Mouse (Mus musculus): ENCODE measurements around the gene Cd300a. TPM values are rescaled to one million over a fixed set of nuclear protein-coding genes. Genes with fewer than 3 reads are reported as not detected.

Gene Cd300a
- polyA plus RNA-seq, 1 experiment from 2014 or later, result 1.0 TPM

GRCm38 (mm10) chr11:114934144-114934543 is 44.3 kb downstream of the Cd300a start, which contains the start of gene Cd300lb:
Gene Cd300lb (minus strand): TSS chr11:114934386.
- H3K27ac ChIP-seq (ENCODE audit: low read depth, low read length), result no peak within 1 kb of the TSS
- no peaks in the 10 kb centered on the region for H3K9me3 ChIP-seq (ENCODE audit: control insufficient read depth, low read length)
- no peak within 1 kb of the TSS for H3K4me2 ChIP-seq (ENCODE audit: low read depth)
- H3K27me3 ChIP-seq (ENCODE audit: control insufficient read depth, insufficient read depth, low read length), result no peaks in the 10 kb centered on the region
- ATAC-seq (ENCODE audit: insufficient read depth, low FRiP score, low TSS enrichment), result no peak
- no peak within 1 kb of the TSS for H3K9ac ChIP-seq (ENCODE audit: low read length)
- no peak for DNase-seq (ENCODE audit: low spot score)
- H3K4me3 ChIP-seq (ENCODE audit: low read depth, low read length), result no peak within 1 kb of the TSS
- no peaks in the 10 kb centered on the region for H3K4me1 ChIP-seq (ENCODE audit: control insufficient read depth, insufficient read depth, low read length)
- no peaks in the 10 kb centered on the region for H3K36me3 ChIP-seq (ENCODE audit: control insufficient read depth, insufficient read depth, low read length)
- 63% methylated on average over 6 of the region's 6 CpGs for WGBS

Other genes starting within 250 kb of the Cd300a start
- 826 and 967 TPM in 2 replicates for gene Rpl38, start 221.5 kb upstream of the Cd300a start, polyA plus RNA-seq (2014; fragmentation: Nextera tagmentation; extraction: Ambion mirVana)
- gene Ttyh2, start 214.6 kb upstream of the Cd300a start, polyA plus RNA-seq (2014; fragmentation: Nextera tagmentation; extraction: Ambion mirVana), result 20.6 and 24.6 TPM in 2 replicates
- 1.7 and 2.5 TPM in 2 replicates for gene Dnaic2, start 162.6 kb upstream of the Cd300a start, polyA plus RNA-seq (2014; fragmentation: Nextera tagmentation; extraction: Ambion mirVana)
- gene Kif19a, start 124.7 kb upstream of the Cd300a start, polyA plus RNA-seq (2014; fragmentation: Nextera tagmentation; extraction: Ambion mirVana), result 0.65 and 1.3 TPM in 2 replicates
- gene Btbd17, start 94.1 kb upstream of the Cd300a start, polyA plus RNA-seq (2014; fragmentation: Nextera tagmentation; extraction: Ambion mirVana), result 43.1 and 51.5 TPM in 2 replicates
- not detected in 2 replicates for gene Gpr142, start 91.1 kb upstream of the Cd300a start, polyA plus RNA-seq (2014; fragmentation: Nextera tagmentation; extraction: Ambion mirVana)
- gene Gprc5c, start 38.9 kb upstream of the Cd300a start, polyA plus RNA-seq (2014; fragmentation: Nextera tagmentation; extraction: Ambion mirVana), result 24.4 and 26.0 TPM in 2 replicates
- 0.20 TPM in 1 of 2 replicates, not detected in the other for gene Cd300lb, start 44.3 kb downstream of the Cd300a start, polyA plus RNA-seq (2014; fragmentation: Nextera tagmentation; extraction: Ambion mirVana)
- gene Cd300c, start 79.1 kb downstream of the Cd300a start, polyA plus RNA-seq (2014; fragmentation: Nextera tagmentation; extraction: Ambion mirVana), result 0.41 TPM in 1 of 2 replicates, not detected in the other
- gene Cd300ld, start 99.9 kb downstream of the Cd300a start, polyA plus RNA-seq (2014; fragmentation: Nextera tagmentation; extraction: Ambion mirVana), result 0.28 TPM in 1 of 2 replicates, not detected in the other
- 0.55 and 1.1 TPM in 2 replicates for gene Cd300c2, start 111.8 kb downstream of the Cd300a start, polyA plus RNA-seq (2014; fragmentation: Nextera tagmentation; extraction: Ambion mirVana)
- not detected in 2 replicates for gene Cd300ld2, start 126.2 kb downstream of the Cd300a start, polyA plus RNA-seq (2014; fragmentation: Nextera tagmentation; extraction: Ambion mirVana)
- gene Cd300ld4, start 137.0 kb downstream of the Cd300a start, polyA plus RNA-seq (2014; fragmentation: Nextera tagmentation; extraction: Ambion mirVana), result not detected in 2 replicates
- not detected in 2 replicates for gene Cd300ld5, start 147.7 kb downstream of the Cd300a start, polyA plus RNA-seq (2014; fragmentation: Nextera tagmentation; extraction: Ambion mirVana)
- gene Cd300ld3, start 158.4 kb downstream of the Cd300a start, polyA plus RNA-seq (2014; fragmentation: Nextera tagmentation; extraction: Ambion mirVana), result not detected in 2 replicates
- gene Cd300e, start 172.1 kb downstream of the Cd300a start, polyA plus RNA-seq (2014; fragmentation: Nextera tagmentation; extraction: Ambion mirVana), result not detected in 2 replicates
- 1.3 and 1.9 TPM in 2 replicates for gene Rab37, start 201.4 kb downstream of the Cd300a start, polyA plus RNA-seq (2014; fragmentation: Nextera tagmentation; extraction: Ambion mirVana)
- gene Cd300lf, start 244.0 kb downstream of the Cd300a start, polyA plus RNA-seq (2014; fragmentation: Nextera tagmentation; extraction: Ambion mirVana), result not detected in 2 replicates